Mouse (Mus musculus): Measurements from ENCODE around the gene Msmo1. TPM values are rescaled to one million over a fixed set of nuclear protein-coding genes. Genes with fewer than 3 reads are reported as not detected.

The Msmo1 gene
- 74.8 TPM for polyA plus RNA-seq (2017; shearing (Covaris generic))

GRCm38 (mm10) chr8:64733271-64733943, at the start of gene Msmo1:
Gene Msmo1, minus strand, starts transcription at chr8:64733792.

GRCm38 (mm10) chr8:64692651-64693201, 40.9 kb downstream of the Msmo1 start, which contains the start of gene Cpe:
Gene Cpe, minus strand, starts transcription at chr8:64693054.

Other genes with a start within 250 kb of the Msmo1 start
- 0.68 TPM for gene Cpe, start 40.7 kb downstream of the Msmo1 start, polyA plus RNA-seq (2017; shearing (Covaris generic))
- 2.7 TPM for gene Klhl2, start 116.2 kb upstream of the Msmo1 start, polyA plus RNA-seq (2017; shearing (Covaris generic))
- 45.8 TPM for gene Tmem192, start 213.4 kb upstream of the Msmo1 start, polyA plus RNA-seq (2017; shearing (Covaris generic))